ENCODE assay signal across 8 mouse cellular contexts in genomic region chr11:82746138-82746537, GRCm38 (mm10). TPM values are rescaled to one million over a fixed set of nuclear protein-coding genes. Genes with fewer than 3 reads are reported as not detected.
A peak's percentile ranks its signal among the peaks of the same experiment; 100 is the strongest.
DNase-seq lines count a peak whose midpoint lies in the region; ATAC-seq lines count a peak whose summit lies in the region.

No protein-coding gene starts in this region.

- no peak overlapping the region for H3K27ac ChIP-seq in neural tube, embryonic 15.5 days (replicated peaks)

- no peak overlapping the region for H3K4me3 ChIP-seq in neural tube, embryonic 15.5 days (replicated peaks)

- 30% methylated on average over 6 of the region's 6 CpGs for WGBS in neural tube, embryonic 15.5 days

- H3K4me2 ChIP-seq in neural tube, embryonic 15.5 days = no peak overlapping the region

- H3K4me1 ChIP-seq in neural tube, embryonic 15.5 days = no peaks in the 10 kb centered on the region

- H3K36me3 ChIP-seq in neural tube, embryonic 15.5 days = no peaks in the 10 kb centered on the region

- H3K9ac ChIP-seq in neural tube, embryonic 15.5 days (replicated peaks) = no peak overlapping the region

- peak; percentile 11 to 38 for DNase-seq in cerebellum, postnatal 14 days
- no peak for DNase-seq in cerebellum, adult 11 months
- peak; percentile 33 for DNase-seq in neural tube, embryonic 10.5 days (ENCODE audit: extremely low spot score, low spot score)
- peak; percentile 44 for DNase-seq in c-Kit-positive CD71-negative TER-119-negative erythroid progenitor cells, embryonic 14.5 days (ENCODE audit: low read depth)
- peak; percentile 63 for DNase-seq in kidney, adult 9 months
- peak; percentile 8 to 25 for DNase-seq in monocyte, adult 2 months (ENCODE audit: low read depth in 1 of 2, low spot score in 2 of 2)
- DNase-seq in frontal cortex, postnatal 10 days (ENCODE audit: low spot score in 2 of 2) = no peak

- H3K9me3 ChIP-seq in neural tube, embryonic 15.5 days (replicated peaks) = no peaks in the 10 kb centered on the region

- no peaks in the 10 kb centered on the region for H3K27me3 ChIP-seq in neural tube, embryonic 15.5 days (replicated peaks)

- ATAC-seq in neural tube, embryonic 15.5 days (ENCODE audit: low FRiP score) = no peak

RNA-seq across cellular contexts. Expression of gene Cct6b, which starts 18.0 kb away (rescaled TPM):
- 0.24 and 0.27 TPM in 2 replicates for polyA plus RNA-seq in neural tube, embryonic 15.5 days (2015; fragmentation: Nextera tagmentation; extraction: Ambion mirVana)

RNA-seq across cellular contexts. Expression of gene Zfp830, which starts 18.0 kb away (rescaled TPM):
- 29.6 and 33.3 TPM in 2 replicates for polyA plus RNA-seq in neural tube, embryonic 15.5 days (2015; fragmentation: Nextera tagmentation; extraction: Ambion mirVana)

RNA-seq across cellular contexts. Expression of gene Lig3, which starts 34.8 kb away (rescaled TPM):
- 19.0 and 19.7 TPM in 2 replicates for polyA plus RNA-seq in neural tube, embryonic 15.5 days (2015; fragmentation: Nextera tagmentation; extraction: Ambion mirVana)

Comparison
In these comparisons a context has a peak if more than half of its experiments do, and no peak if none do; other contexts are left out.
1. DNase-seq: peak in cerebellum, postnatal 14 days (2 of 2), neural tube, embryonic 10.5 days (single experiment), c-Kit-positive CD71-negative TER-119-negative erythroid progenitor cells, embryonic 14.5 days (single experiment), kidney, adult 9 months (single experiment) and monocyte, adult 2 months (2 of 2); none in cerebellum, adult 11 months (single experiment) and frontal cortex, postnatal 10 days (0 of 2).